Mouse (Mus musculus) testis, postnatal 10 days (tissue): Measurements from ENCODE around the gene Ephb6.
"Not testable (repeated sequence)": the region's sequence is repeated elsewhere in the genome, so short reads cannot be mapped to it uniquely, and the experiment has no call there.

Source experiments
- DNase-seq: peaks from one replicate; pipeline ENCODE4 v3.0.0; 2021; ENCODE audit warnings: low spot score

The Ephb6 gene

DNA sequence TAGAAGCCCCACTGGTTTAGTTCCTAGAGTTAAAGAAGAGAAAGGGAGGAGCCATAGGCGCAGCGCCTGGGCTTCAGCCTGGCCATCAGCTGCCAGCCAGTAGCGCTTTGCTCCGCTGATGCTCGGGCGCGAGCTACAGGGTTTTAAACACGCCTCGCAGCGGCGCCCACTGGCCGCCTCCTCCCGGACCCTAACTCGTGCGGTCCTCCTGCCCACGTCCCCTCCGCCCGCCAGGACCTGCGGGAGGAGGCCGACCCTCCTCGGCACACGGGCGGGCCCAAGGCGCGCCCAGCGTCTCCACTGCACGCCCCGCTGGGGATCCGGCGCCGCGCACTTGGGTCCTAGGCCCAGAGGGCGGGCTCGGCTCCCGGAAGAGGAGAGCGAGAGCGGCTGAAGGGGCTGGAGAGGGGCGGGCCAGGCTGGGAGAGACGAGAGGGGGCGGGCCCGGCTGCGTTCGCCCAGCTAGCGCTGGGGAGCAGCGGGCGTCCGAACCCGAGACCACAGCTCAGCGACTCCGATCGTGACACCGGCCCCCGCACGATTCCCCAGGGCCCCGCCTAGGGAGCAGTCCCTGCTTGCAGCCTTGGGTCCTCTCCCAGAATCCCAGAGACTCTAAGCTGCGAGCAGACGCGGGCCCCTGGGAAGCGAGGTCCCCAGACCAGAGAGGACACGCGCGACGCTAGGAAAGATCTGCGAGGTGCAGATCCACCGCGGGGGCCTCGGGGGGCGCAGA, at the start of gene Ephb6:
Ephb6 (plus strand) TSS at position 422 of the 733 bp plus-strand sequence.
- peak; percentile 85 for DNase-seq

- no peak for DNase-seq
These were observed 48.9 kb upstream of the Ephb6 start for GRCm38 (mm10) chr6:41556389-41556788.

DNA sequence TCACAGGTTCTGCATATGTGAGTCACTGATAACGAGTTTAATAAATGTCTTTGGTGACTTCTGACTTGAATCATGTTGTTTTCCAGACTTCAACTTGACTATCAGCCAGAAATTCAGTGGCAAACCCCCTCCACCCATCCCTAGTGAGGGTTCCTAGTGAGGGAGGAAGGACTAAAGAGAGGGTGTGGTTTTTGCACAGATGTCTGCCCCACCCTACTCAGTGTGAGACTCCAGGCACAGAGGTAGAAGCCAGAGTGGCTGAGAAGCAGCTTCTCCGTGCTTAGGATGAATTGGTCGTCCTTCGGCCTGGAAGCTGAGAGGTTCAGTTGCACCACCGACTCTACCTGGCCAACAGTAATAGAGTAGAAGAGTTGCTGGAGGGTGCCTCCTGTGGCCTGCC, 47.8 kb upstream of the Ephb6 start:
- DNase-seq, result no peak

GRCm38 (mm10) chr6:41558271-41558670, 47.0 kb upstream of the Ephb6 start:
- DNase-seq, result no peak

DNA sequence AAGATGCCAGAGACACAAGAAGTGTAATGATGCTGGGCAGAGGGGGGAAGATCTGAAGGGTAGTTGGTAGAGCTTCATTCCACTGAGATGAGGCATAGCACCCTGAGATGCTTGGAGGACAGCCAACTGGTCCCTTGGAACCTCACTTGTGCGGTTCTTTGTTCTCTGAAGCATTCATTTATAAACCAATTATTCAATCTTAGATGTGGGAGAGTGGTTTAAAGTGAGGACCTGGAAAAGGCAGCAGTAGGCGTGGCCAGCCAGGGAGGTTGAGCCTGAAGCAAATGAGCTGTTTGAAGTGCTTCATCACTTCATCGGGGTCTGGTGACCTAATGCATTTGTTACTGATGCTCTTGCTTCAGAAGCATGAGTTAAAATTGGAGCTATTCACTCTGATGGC, 46.0 kb upstream of the Ephb6 start:
- DNase-seq, result no peak

DNA sequence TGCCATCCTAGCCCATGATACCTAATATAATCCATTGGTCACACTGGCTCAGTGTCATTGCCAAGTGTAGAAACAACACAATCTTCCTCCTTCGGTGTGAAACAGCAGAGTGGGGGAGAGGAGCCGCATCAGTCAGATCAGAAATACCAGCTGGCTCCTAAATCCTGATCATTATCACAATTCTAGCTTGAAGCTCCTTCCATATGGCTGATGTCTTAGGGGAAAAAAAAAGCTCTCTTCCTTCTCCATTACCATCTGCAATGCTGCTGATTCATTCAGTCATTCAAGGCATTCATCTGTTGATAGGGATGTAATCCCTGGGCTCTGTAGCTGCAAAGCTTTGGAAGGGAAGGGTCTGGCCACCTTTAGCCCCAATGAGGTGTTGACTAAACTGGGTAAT, 45.0 kb upstream of the Ephb6 start:
- DNase-seq, result no peak

GRCm38 (mm10) chr6:41562598-41562997, 42.7 kb upstream of the Ephb6 start:
- DNase-seq, result no peak

DNA sequence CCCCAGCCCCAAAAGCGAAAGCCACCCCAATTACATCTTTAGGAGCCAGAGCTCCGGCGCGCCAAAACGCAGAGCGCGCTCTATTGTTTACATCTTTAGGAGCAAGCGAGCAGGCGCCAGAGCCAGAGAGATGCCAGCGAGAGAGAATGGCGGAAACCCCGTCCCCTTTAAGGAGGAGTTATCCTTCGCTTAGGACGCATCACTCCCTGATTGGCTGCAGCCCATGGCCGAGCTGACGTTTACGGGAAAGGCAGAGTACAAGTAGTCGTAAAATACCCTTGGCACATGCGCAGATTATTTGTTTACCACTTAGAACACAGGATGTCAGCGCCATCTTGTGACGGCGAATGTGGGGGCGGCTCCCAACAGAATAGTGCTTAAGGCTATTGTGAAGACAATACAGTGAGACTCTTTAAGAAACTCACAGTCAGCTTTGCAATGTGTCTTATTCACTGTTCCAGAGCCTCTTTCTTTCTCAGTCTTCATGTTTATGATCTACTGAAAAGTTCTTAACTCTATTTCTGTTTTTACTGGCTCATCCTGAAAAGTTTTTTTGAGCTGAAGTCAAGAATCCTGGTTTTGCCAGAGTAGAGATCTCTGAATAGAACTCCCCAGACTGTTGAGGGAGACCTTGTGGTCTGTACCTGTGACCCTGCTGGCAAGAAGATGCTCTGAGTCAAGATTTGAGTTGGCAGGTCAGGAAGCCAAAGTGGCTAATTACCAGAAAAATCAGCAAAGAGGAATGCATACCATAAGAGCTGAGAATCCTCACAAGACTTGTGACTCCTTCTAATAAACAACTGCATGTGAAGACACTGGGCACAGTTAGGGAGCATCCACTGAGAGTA, 42.0 kb upstream of the Ephb6 start:
- DNase-seq, result not testable (repeated sequence)

- DNase-seq, result no peak
These were observed 40.0 kb upstream of the Ephb6 start for GRCm38 (mm10) chr6:41565261-41565660.

- DNase-seq, result no peak
These were observed 38.3 kb upstream of the Ephb6 start for GRCm38 (mm10) chr6:41566965-41567364.

DNA sequence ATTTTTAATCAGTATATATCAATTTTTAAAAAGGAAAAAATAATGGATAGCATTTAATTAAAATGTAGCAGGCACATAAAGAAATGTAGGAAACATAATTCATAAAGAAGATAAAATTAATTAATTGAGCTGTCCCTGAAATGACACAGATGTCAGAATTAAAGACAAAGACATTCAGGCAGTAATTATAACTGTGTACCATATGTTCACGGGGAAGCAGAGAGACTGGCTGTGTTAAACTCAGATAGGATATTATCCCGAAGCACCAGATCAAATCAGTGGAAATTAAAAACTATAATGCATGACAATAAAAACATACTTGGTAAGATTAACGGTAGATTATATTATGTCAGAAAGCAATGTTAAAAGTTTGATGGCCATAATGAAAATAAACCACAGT, 36.2 kb upstream of the Ephb6 start:
- no peak for DNase-seq

DNA sequence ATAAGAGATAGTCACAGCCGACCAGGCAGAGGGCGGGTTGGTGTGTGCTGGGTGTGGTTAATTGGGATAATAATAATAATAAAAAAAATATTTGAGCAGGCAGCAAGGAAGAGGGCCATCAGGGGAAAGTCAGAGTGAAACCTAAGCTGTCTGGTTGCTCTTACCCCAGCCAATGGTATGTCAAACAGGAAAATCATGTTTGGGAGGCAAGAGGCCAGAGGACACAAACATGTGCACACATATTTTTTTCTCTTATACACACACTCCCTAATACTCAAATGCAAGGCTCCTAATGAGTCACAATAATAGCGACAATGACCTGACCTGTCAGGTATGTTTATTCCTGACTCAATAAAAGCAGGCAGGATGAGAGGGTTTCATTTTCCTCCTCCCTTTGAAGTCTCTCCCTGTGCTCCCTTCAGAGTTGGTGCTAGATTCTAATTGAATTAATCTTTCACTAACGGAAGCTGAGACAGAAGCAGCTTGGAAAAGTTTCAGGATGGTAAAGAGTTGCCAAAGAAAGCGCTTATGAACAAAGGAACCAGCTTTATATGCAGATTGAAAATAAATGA, 28.7 kb upstream of the Ephb6 start:
- no peak for DNase-seq

DNA sequence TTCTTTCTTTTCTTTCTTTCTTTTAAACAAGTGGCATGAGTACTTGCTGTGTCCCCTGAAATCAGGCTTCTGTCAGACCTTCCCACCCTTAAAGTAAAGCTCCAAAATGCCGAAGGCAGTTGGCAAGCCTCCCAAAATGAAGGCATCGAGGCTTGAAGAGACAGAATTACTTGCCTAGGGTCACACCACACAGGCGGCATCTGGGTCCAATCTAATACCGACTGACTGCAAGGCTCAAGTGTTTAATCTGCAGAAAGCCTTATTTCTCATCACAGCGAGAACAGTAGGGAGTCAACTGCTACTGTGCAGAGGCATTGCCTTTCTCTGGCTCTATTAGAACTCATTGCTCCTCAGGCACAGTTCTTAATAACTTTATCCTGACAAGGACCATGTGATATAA, 28.0 kb upstream of the Ephb6 start:
- no peak for DNase-seq

- DNase-seq, result no peak
These were observed 24.0 kb upstream of the Ephb6 start for GRCm38 (mm10) chr6:41581295-41581694.

GRCm38 (mm10) chr6:41582189-41582588, 23.1 kb upstream of the Ephb6 start:
- no peak for DNase-seq

GRCm38 (mm10) chr6:41604401-41605050, 756 bp upstream of the Ephb6 start:
- peak; percentile 66 for DNase-seq

DNA sequence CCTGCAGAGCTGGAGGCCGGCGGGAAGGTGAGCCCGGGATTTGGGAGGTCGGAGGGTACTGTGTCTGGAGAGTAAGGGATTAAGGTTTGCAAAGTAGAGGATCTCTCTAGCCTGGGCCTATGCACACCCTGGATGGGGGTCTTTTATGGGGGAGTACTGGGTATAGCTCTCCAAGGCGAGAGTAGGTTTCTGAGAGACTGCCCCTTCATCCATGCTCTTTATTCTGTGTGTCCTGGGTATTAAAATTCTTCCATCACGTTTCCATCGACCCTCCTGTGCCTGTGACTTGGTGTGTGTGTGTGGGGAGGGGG, 467 bp downstream of the Ephb6 start:
- DNase-seq, result no peak

- no peak for DNase-seq
These were observed 932 bp downstream of the Ephb6 start for GRCm38 (mm10) chr6:41606214-41606613.

GRCm38 (mm10) chr6:41607637-41608036, 2.4 kb downstream of the Ephb6 start:
- no peak for DNase-seq

GRCm38 (mm10) chr6:41620173-41620798, 15.0 kb downstream of the Ephb6 start:
- no peak for DNase-seq

GRCm38 (mm10) chr6:41621241-41621990, 16.1 kb downstream of the Ephb6 start:
- no peak for DNase-seq

- no peak for DNase-seq
These were observed 17.4 kb downstream of the Ephb6 start for GRCm38 (mm10) chr6:41622661-41623060.
